Mouse (Mus musculus) cerebellum, adult 2 months (tissue): ENCODE data around the gene Mlst8.

Source experiments
- CTCF ChIP-seq: fragments of 200-500 bp; IDR thresholded peaks from 2 replicates; pipeline ENCODE4 v1.5.1; 2011; ENCODE audit warnings: low read depth, mild to moderate bottlenecking, control low read depth, low read length, moderate library complexity, borderline replicate concordance; ENCODE audit not compliant: insufficient read depth
- POLR2A ChIP-seq: fragments of 200-500 bp; IDR thresholded peaks from 2 replicates; pipeline ENCODE4 v1.6.1; 2011; ENCODE audit warnings: low read length, control low read depth, borderline replicate concordance; ENCODE audit not compliant: insufficient read depth

DNA sequence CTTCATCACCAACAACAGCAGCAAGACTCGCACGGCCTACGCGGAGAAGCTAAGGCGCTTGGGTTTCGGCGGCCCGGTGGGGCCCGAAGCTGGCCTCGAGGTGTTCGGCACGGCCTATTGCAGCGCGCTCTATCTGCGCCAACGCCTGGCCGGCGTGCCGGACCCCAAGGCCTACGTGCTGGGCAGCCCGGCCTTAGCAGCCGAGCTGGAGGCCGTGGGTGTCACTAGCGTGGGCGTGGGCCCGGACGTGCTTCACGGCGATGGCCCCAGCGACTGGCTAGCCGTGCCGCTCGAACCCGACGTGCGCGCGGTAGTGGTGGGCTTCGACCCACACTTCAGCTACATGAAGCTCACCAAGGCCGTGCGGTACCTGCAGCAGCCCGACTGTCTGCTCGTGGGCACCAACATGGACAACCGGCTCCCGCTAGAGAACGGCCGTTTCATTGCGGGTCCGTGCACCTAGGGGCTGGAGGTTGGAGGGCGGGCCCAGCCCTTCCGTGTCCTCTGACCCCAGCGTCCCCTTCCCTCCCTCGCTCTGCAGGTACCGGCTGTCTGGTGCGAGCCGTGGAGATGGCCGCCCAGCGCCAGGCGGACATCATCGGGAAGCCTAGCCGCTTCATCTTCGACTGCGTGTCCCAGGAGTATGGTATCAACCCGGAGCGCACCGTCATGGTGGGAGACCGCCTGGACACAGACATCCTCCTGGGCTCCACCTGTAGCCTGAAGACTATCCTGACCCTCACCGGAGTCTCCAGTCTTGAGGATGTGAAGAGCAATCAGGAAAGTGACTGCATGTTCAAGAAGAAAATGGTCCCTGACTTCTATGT, 8.0 kb downstream of the Mlst8 start:
- TF ChIP-seq CTCF: no peak
- no peak for TF ChIP-seq POLR2A
